Mouse (Mus musculus) layer of hippocampus, postnatal 10 days (tissue): ENCODE data around the gene Pigv. TPM values are rescaled to one million over a fixed set of nuclear protein-coding genes. Genes with fewer than 3 reads are reported as not detected.
"Not testable (repeated sequence)": the region's sequence is repeated elsewhere in the genome, so short reads cannot be mapped to it uniquely, and the experiment has no call there.

ENCODE experiments used
- DNase-seq, 2 experiments: peaks; one replicate each; pipeline ENCODE4 v3.0.0; 2021; ENCODE audit warnings: low spot score in 2 of 2
- total RNA-seq, 2 experiments: library from RNA; stranded (reverse); gene quantifications; 2 replicates each; pipeline ENCODE4 v1.2.3; 2021

Gene Pigv
- total RNA-seq, 2 experiments from 2014 or later: 9.2 to 10.8 TPM

DNA sequence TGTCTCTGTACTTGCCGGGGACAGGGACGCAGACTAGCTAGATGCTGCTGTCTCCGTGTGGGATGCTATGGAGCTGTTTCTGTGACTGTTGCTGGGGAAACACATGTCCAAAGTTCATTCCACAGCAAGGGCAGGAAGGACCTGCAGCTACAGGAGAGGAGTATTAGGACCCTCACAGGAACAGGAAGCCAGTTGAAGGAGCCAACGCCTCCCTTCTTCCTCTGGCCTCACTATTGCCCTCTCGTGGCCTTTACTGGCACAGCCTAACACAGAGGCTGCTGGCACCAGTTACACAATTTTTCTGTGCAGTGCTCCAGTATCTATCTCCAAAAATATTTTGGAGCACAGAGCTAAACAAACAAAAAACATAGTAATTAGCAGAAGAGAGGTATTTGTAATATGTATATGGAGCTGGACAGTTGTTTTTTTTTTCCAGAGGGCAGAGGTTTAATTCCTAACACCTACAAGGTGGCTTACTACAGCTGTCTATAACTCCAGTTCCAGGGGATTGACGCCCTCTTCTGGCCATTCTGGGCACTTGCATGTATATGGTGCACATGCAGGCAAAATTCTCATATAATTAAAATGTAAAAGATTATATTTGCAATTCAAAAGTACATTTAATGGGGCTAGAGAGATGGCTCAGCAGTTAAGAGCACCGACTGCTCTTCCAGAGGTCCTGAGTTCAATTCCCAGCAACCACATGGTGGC, 22.3 kb downstream of the Pigv start, which contains the start of gene Zdhhc18:
TSS of gene Zdhhc18 (minus strand) at position 166 of the 711 bp plus-strand sequence.
- peak; percentile 86 to 87 for DNase-seq

DNA sequence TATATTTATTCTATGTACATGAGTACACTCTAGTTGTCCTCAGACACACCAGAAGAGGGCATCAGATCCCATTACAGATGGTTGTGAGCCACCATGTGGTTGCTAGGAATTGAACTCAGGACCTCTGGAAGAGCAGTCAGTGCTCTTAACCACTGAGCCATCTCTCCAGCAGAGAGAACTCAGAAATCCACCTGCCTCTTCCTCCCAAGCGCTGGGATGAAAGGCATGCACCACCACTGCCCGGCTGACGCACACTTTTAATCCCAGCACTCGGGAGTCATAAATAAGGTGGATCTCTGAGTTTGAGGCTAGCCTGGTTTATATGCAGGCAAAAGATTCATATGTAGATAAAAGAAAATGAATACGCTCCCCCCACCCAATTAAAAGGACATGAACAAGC, 23.0 kb downstream of the Pigv start:
- DNase-seq: not testable (repeated sequence)

DNA sequence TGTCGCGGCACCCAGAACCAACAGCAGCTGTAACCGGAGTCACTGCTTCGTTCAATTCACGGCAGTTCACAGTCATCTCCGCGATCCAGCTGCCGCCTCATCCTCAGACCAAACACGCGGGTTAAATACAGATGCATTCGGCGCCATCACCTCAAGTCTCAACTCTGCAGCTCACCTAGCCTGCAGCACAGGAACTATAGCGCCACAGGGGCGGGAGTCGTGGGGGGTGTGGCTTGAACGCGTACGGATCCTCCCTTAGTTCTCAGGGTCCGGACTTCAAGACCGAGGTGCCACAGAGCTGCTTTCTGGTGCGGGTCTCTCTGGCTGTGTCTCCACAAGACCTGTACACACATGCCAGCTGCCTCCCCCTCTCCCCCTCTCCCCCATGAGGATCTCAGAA, 26.8 kb downstream of the Pigv start:
- no peak for DNase-seq

DNA sequence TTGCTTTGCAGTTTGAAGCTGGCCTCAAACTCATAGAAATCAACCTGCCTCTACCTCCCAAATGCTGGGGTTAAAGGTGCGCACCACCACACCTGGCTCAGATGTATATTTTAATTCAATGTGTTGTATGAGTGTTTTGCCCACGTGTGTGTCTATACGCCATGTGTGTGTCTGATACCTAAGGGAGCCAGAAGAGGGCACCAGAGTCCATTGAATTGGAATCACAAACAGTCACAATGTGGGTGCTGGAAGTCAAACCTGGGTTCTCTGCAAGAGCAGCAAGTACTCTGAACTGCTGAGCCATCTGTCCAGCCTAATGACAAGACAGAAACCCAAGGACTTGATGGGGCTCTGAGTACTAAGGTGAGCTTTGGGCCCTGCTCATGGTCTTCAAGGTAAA, 27.3 kb downstream of the Pigv start:
- DNase-seq: no peak

DNA sequence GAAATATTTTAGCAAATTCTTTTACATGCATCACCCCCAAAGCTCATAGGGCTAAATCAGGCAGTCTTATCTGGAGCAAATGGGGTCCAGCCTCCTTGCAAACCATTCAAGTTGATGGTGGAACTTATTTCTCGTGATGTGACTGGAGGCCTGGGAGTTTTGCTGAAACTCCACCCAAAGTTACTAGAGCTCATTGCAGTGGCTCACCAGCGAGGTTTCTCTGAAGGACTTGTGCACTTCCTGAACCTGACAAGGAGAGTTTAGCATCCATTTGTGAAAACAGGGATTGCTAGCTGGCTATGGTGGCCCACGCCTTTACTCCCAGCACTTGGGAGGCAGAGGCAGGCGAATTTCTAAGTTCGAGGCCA, 38.4 kb downstream of the Pigv start:
- DNase-seq: no peak

DNA sequence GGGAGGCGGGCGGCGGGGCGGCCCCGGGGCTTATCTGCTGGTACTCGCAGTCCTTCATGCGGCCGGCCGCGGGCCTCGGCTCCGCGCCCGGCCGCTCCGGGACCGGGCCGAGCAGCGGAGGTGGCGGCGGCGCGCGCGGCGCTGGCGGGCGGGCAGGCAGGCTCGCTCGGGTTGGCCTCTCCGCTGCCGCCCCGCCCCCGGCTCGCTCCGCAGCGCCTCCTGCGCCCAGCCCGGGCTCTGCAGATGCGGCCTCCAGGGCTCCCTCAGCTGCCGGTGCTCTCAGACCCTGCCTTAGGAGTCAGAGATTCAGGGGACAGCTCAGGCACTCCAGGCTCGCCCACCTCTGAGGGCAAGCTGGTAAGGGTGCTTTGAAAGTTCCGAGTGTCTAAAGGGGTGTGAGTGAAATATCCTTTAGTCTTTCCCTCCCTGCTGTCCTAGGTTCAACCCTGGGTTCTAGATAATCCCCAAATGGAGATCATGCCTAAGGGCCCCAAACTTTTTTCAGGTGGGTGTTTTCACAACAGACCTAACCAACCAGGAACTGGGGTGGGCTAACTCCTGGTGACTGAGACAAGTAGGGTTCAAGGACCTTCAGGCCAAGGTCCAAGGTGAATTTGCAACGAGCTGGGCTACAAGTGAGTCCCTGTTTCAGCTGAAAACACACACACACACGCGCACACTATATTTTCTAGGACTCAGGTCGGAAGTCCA, 39.0 kb downstream of the Pigv start:
- peak; percentile 90 to 95 for DNase-seq

DNA sequence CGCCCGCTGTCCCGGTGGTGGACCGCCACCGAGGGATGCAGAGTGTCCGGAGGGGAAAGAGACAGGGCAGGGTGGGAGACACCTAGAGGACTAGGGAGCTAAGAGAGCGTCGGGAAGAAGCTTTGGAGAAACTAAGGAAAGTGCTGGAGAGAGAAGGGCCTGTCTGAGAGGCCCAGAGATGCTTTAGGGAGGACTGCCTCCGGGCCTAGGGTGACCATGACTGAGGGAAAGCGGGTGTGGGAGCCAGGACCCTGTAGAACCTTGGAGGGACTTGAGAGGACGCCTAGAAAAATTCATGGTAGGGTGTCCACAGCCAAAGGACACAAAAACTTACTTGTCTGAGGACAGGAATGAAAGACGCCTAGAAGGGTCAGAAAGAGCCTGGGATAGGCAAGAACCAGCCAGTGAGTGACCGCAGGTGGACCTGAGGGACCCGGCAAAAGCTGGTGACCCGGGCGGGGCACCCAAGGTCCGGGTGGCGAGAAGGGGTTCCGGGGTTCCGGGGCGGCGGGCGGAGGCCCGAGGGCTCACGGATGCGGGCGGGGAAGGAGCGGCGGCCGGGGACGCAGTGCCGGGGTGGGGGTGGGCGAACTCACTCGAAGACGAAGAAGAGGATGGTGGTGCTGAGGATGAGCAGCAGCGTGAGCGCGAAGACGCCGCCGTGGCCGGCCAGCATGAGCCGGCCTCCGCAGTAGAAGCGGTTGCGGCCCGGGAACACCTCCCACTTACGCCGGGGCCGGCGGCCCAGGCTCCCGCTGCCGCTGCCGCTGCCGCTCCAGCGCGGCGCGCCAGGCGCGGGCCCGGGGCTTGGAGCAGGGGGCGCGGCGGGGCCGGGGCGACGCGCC, 39.7 kb downstream of the Pigv start:
- DNase-seq: peak in 1 of 2 experiments; percentile 44

DNA sequence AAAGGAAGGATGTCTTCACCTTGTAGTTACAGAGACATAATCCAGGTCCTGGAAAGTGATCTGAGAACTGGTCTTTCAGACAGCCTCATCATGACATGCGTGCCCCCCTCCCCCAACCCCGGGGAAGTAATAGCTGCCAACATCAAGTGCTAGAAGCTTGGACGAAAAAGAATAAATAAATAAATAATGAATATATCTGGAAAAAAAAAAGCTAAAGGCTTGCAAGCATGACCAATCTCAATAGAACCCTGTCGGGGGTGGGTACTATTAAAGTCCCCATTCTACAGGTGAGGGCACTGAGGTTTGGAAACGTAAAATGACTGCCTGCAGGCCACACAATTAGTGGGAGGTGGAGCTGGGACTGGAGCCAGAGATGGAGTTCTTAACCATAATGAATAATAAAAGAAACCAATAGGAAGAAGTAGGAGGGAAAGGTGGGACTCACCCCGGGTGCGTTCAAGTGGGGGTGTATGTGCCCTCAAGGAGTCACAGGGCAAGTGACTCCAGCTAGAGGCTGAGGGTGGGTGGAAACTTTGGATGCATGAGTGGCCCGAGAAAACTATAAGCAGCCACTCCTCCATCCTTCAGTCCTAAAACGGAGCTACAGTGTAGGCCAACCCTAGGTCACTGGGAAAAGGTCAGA, 40.6 kb downstream of the Pigv start:
- DNase-seq: no peak

DNA sequence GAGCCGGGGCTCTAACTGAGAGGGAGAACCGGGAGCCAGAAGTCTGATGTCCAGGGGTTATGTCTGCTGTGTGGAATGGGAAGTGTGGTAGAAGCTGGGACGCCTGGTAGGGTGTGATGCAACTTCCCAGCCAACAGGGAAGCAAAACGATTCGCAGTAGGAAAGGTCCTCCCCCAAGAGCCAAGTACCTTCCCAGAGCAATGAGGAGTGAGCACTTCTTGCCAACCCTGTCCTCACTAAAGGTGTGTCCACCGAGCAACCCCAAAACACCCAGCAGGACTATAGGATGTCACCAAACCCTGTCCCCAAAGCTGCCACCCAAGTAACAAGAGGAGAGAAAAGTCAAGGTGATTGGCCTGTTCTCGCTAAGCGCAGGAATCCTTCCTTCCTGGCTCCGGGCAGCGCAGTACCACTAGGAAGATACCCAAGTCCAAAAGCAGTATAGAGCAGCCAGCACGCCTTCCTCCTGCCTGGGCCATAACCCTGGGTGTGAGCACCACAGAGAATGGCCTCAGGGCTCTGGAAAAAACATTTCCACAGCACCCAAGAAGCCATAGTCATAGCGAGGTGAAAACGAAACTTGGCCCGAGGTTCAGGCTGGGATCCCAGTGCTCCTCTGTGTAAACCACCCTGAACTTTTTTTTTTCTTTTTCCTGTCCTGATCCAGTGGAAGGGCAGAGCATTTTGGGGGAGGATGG, 41.2 kb downstream of the Pigv start:
- DNase-seq: no peak

DNA sequence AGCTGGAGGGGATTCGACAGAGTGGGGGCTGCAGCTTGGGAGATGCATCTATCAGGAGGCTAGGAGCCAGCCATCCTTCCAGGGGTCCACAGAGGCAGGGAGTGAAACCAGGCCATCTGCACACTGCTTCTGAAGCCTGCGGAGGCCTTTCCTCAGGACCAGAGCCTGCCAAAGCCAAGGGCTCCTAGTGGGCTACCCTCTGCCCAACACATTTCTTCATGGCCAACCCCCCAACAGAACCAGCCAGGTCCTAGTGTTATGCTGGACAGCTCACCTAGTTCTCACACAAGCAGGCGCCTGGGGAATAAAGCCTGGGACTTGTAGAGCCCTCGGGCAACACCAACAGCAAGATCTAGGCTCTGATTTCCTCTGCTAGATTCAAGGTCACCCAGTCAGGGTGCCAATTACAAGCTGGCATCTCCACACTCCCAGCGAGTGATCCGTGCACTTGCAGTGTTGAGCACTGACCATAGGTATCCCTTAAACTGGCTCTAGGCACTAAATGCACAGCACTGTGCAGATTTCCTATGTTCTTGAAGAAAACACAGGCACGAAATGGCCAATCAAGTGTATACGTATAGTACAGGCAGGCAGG, 42.0 kb downstream of the Pigv start:
- no peak for DNase-seq

DNA sequence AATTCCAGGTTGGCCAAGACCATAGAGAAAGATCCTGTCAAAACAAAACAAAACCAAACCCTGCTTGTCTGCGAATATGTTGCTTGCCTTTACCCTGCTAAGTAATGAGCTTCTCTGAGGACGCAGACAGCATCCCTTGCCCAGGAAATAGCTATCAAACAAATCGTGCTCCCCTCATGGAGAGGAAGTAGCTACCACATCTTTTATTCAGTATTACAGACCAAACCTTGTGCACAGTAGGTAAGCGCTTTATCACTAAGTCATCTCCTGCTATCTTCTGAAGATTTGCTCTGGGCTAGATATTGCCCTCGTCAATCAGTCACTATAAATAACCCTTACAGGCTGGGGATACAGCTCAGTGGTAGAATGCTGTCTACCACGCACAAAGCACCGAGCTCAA, 43.3 kb downstream of the Pigv start:
- DNase-seq: no peak

DNA sequence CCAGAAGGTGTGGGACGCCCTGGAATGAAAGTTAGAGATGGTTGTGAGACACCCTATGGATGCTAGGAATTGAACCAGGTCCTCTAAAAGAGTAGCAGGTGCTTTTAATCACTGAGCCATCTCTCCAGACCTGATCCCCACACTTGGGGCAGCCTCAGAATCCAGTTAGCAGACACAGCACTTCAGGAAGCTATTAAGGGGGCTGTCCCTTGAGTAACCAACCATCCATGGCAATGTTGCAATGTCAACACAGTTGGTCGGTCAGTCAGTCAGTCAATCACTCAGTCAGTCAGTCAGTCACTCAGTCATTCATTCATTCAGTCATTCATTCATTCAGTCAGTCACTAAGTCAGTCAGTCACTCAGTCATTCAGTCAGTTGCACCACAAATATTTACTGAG, 43.9 kb downstream of the Pigv start:
- no peak for DNase-seq

DNA sequence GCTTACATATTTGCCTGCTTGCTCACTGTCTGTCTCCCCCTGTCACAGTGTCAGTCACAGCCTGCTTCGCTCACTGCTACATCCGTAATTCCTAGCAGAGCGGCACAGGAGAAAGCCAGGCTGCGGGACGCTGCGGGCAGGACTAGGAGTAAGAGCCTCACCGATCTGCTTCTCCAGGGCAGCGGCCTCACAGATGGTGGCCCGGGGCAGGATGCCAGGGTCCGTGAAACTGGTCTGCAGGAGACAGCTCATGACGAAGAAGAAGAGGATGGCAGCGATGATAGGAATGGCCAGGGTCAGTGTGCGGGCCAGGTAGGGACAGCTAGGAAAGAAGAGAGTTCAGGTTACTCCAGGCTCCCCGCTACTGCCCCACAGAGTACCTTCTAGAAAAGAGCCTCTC, 45.4 kb downstream of the Pigv start:
- DNase-seq: no peak

DNA sequence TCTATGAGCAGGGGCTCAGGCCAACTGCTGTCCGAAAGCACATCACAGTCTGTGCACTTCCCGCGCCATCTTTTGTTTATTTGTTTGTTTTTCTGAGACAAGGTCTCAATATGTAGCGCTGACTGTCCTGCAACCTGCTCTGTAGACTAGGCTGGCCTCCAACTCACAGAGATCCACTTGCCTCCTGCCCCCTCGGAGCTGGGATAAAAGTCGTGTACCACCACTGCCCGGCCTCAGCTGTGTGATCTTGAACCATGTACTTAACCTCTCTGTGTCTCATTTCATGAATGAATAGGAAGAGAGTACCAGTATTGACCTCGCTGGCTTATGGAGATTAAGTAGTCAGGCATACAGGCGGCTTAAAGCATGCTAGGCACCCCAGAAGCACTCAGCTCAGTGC, 45.8 kb downstream of the Pigv start:
- no peak for DNase-seq

DNA sequence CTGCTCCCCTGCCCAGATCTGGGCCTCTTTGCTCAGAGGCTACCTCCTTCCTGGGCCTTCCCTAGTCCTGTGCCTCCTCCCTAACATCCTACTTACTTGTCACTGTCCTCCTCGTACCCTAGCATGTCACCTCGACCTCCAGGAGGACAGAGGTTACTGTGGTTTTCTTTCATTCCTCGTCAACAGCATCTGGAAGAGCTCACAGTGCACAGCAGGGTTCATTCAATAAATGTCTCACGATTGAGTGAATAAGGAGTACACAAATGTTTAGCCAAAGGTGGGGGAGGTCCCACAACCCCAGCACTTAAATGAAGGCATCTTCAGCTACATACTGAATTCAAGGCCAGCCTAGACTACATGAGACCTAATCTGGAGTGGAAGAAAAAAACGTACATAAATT, 46.2 kb downstream of the Pigv start:
- no peak for DNase-seq

DNA sequence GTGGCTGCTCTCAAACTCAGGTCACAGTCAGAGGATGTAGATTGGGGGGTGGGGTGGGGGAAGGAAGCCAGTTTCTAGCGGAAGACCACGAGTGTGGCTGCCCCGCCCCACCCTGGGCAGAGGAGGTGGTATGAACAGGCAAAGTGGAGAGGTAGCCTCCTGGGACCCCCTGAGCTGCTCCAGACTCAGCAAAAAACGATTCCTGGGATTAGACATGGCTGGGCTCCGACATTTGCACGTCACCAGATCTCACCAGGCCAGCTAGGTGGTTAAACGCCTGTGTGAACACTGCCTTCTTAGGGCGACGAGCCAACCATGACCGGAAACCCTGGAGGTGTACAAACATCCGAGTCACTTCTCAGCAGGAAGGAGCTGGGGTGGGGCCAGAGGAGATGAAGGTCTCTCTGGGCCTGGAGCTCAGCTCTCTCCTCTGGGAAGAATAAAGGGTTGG, 46.8 kb downstream of the Pigv start:
- DNase-seq: no peak

DNA sequence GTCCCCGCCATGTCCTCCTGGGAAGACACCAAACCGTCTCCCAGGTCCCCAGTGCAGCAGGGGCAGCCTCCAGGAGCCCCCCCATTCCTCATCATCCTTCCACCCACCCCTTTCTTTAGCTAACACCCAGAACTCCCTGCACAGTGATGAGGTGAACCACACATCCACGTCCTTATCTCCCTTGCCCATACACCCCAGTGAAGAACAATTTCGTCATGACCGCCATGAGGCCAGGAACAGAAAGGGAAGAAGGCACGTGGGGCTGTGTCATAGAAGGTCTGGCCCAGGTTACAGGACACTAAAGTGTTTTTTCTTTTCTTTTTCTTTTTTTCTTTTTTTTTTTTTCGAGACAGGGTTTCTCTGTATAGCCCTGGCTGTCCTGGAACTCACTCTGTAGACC, 47.6 kb downstream of the Pigv start:
- no peak for DNase-seq

DNA sequence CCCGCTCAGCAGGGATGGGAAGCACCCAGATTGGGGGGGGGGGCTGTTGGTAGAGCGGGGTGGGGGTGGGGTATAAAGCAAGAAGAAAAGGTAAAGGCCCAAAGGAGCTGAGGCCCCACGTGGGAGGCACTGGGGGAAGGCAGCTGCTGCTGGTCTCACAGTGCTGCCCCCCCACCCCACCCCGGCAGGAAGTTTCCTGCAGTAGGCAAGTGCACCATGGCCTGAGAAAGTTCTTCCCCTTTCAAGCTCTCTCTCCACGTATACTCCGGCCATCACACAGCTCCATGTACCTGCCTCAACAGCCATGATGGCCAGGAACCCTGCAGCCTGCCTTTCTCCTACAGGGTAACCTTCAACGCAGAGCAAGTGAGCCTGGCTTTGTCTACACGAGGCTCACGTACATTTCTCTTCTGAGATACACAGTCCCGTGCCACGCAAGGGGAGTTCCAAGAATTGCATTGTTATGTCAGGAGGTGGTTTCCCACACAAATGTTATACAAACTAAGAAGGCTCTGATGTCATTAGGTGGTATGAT, 50.2 kb downstream of the Pigv start:
- no peak for DNase-seq

DNA sequence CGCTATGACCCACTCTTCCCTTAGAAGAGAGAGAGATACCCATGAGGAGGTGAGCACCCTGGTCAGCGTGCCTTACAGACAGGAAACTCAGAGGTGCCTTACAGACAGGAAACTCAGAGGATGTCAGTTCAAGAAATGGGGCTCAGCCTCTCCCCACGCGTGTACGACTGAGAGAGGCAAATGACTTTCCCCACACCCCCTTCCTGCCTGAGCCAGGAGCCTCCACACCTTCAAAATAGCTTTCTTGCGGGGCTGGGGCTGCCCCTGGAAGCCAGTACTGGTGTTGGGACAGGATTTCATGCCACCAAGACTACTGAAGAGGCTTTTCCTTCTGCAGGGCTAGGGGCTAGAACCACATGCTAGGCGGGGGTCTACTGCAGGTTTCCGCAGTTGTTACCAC, 51.8 kb downstream of the Pigv start:
- no peak for DNase-seq

DNA sequence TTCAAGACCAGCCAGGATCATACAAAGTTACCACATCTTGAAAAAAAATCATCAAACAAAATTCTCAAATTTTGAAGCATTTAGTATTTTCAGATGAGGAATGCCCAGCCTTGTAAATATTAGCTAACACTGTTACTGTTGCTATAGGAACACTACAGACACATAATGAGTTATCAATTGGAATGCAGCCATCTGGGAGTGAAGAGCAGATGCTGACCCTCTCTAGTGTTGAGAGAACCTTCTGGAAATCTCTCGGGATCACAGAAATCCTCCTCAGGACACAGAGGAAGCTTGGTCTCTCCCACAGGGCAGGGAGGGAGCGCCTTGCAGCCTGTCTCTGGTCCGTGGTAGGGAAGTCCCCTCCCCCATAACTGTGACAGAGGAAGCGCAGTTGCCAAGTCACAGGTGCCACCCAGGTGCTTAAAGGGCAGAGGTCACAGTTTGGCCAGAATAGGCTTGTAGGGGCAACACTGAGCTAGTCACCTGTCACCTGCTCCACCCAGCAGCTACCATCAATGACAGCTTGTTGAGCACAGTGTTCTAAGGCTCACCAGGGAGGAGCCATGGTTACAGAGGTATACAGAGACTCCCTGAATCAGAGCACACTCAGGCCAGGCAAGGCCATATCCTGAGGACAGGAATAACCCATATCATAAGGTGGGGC, 52.8 kb downstream of the Pigv start:
- DNase-seq: no peak
